Mouse (Mus musculus) frontal cortex, adult 2 months (tissue): ENCODE measurements around the gene Shroom4. TPM values are rescaled to one million over a fixed set of nuclear protein-coding genes. Genes with fewer than 3 reads are reported as not detected.

Experiments
- DNase-seq, 2 experiments: peaks; one replicate each; pipeline ENCODE4 v3.0.0; 2022; ENCODE audit warnings: low spot score in 1 of 2; ENCODE audit errors: extremely low spot score in 1 of 2
- polyA plus RNA-seq: library from polyadenylated mRNA; depleted of rRNA; stranded (reverse); fragments of >200 nt; gene quantifications from 2 replicates; pipeline ENCODE4 v1.2.3, GENCODE M21; 2012; rRNA removed

Shroom4 gene
- polyA plus RNA-seq, 1 experiment: 3.2 TPM

DNA sequence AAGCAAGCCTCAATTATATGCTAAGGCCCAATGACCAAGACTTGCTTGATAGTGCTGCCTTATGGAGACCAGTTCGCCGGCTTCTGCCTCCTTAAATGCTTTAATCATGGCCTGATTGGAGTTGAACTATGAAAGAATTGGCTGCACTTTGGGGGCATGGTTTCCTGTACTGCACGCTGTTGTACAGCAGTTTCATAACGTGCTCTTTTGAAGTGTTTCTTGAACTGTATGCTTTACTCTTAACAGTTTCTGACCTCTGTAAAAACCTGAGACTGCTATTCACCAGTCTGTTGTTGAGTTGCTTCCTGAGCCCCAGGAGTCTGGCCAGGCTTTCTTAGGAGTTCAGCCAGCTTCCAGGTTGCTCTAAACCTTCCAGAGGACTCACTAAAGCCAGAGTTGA, 90.8 kb downstream of the Shroom4 start:
- DNase-seq: no peak

DNA sequence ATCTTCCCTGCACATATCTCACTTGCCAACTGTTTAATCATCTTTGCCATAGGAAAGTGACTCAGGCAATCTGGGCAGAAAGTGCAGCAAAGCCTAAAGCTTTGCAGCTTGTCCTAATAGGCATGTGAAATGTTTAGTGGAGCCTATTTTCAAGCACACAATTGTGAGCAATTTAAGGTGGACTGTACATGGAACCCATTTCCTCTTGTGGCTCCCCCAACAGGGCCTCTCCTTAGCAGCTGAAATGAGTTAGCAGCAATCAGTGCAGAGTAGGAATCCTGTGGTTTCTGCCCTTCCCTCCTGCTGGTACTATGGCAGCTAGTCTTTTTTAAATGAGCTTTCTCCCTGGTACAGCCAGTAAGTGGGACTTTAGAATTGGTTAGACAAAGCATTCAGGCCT, 95.8 kb downstream of the Shroom4 start:
- no peak for DNase-seq

DNA sequence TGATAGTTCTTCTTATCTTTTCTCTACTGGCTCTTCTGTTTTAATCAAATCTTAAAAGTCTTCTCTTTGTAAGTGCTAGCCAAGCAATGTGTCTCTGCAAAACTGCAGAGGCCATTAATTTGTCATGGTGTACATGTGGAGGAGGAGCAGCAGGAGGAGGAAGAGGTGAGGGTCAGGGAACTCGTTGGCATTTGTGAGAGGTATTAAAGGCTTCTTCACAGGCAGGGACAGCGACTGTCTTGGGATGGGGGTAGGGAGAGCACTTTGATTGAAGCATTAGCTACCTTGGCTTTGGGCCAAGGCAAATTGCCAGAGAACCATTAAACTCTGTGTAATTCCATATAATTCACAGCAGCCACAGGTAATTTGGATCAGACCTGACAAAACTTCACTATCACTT, 96.7 kb downstream of the Shroom4 start:
- DNase-seq: no peak

DNA sequence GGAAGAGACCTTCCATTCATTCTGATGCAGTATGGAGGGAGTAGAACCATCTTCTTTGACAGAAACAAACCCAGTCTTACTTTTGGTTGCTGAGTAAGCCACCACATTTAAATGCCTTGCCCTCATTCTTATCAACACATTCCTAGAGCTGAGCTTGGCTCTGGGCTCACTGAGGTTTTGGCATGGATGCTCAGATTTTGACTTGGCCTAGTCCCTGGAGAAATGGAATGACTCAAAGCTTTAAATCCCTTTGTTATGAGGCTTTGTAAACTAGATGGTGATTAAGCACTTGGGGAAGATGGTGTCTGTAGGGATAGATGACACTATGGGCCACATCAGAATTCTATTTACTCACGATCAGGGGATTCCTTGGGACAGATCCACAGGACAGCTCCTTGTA, 102.2 kb downstream of the Shroom4 start:
- no peak for DNase-seq

DNA sequence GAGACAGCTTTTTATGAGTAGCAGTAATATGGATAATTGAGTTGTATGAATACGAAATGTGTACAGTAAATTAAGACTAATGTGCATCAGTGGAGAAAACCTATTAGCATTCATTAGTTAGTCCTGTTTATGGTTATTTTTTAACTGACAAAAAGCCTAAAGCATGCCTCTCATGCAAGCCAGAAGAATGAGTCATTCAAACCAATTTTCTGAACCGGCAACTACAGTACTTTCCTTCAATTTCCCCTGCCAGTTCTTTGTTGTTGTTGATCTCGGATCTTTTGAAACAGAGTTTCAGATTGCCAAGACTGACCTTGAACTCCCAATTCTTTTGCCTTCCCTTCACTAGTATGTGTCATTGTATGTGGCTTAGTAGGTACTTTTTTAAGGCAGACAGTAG, 117.6 kb downstream of the Shroom4 start:
- no peak for DNase-seq

DNA sequence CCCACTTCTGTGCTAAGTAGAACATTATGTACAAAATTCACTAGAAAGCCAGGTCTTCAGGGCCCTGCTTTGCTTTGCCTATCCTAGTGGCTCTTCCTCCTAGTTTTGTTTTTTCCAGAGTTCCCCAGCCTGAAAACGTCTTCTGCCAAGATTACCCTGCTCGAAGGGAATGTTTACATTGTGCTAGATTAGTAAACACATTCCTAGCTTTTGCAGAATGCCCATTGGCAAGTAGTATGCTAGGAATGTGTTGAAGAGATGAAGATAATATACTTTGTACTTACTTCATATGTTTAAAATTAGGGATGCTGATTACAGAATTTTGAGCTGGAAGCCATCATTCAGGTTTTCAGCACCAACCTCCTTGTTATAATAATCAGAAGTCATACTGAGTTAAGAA, 118.8 kb downstream of the Shroom4 start:
- no peak for DNase-seq

DNA sequence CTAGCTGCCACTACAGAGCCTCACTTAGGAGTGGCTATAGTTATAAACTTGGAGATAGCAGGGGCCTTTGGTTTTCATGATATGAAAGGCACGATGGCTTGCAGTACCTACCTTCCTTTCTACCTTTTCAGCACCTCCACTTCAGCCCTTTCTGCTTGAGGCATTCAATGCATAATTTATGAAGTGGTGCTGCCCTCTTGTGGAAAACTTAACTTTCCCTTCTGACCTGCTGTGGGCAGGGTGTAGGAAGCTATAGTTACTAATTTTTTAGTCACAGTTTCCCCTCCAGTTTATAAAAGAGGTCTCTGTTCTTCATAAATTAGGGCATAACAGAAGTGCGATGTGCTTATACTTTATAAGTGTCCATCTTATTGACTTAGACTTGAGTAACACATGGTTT, 123.3 kb downstream of the Shroom4 start:
- peak in 1 of 2 experiments; percentile 35 for DNase-seq

DNA sequence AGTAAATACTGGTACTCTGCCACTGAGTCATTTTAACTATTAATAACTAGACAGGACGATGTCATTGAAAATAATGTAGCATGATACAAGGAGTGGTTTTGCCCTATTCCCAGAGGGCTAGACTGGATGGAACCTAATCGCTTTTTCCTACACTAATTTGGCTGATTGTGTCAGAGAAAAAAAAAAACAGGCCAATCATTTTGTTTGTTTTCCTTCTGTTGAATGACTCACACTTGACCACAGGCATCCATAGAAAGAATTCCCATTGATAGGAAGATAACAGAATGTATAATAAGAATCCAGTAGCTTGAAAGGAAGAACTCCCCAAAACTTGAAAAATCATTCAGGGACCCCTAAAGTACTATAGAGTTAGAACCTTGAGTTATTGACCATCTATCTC, 137.0 kb downstream of the Shroom4 start:
- DNase-seq: no peak

DNA sequence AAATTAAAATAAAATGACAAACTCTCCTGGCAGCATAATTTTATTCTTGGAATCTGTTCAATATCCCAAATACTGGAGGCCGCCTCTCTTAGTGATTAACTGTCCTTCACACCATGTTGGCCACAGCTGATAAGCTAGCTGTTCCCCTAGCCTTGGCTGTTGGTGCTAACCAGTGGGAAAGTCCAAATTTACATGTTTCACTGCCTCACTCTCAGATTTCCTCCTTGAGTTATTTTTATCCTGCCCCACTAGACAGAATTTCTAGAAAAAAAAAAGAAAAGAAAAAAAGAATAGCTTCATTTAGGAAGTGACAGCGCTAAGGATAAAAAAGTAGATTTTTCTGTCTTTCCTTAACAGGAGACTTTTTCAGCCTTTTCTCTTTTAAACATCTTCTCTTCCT, 138.0 kb downstream of the Shroom4 start:
- no peak for DNase-seq

DNA sequence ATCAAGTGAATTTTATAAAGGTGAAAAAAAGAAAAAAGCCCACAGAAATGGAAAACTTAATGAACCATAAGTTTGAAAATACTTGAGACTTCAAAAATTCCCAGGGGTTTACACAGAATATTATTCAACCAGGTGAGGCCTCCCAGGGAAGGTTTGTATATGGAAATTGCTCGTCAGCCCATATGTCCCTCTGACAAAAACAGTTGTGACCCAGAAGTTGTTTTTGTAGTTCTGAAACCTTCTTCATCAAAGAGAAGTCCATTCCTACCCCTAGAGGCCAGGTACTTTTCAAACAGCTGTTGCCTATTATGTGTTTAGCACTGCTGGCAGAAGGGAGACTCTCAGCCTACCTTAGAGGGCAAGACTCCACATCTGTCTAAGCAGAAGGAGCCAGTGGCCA, 165.4 kb downstream of the Shroom4 start:
- no peak for DNase-seq

DNA sequence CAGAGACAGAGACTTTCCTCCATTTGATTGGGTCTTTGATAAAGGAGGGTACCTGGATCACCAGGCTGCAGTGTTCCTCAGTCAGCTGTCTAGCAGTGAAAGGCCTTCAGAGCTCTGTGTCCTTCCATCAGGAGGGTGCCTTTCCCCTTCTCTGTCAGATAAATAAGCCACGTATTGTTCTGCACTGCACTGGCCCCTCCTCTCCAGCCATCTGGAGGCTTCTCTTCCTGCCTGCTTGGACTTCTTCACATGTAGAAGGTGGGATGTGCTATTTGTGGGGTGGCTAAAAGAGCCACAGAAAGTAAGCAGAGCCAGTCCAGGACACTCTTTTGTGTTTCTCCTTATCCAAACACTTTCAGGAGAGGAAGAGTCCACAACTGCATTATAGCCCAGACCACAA, 174.9 kb downstream of the Shroom4 start:
- DNase-seq: no peak

DNA sequence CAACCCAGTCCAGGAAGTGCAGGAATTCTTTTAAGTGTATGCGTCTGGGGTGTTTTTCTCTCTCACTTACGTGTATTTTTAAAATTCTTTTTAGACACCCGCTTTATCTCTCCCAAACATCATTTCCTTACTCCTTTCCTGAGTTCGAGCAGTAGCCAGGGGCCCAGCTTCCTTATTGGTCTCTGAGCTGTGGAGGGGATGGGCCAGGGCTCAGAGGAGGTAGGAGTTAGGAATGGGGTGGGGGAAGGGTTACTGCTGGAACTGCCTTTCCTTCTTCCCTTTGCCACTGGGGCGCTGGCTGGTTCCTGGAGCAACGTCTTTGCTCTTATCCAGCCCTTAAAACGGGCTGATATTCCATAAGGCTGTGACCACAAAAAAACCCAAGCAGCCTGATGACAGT, 177.3 kb downstream of the Shroom4 start:
- no peak for DNase-seq

DNA sequence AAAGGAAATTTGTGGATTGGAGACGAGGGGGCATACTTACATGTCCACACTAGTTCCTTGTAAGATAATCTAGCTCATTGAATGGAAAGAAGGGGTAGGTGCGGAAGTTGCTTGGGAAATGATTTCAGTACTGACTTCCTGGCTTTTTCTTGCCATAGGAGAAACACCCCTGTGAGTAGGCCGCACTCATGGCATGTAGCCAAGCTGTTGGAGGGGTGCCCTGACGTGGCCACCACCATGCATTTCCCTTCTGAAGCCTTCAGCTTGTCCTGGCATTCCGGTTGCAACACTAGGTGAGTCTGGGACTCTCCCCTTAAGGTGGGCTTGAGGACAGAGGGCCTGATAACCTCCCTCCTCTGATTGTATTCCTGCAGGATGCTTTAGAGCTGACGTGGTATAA, 181.0 kb downstream of the Shroom4 start:
- DNase-seq: no peak

DNA sequence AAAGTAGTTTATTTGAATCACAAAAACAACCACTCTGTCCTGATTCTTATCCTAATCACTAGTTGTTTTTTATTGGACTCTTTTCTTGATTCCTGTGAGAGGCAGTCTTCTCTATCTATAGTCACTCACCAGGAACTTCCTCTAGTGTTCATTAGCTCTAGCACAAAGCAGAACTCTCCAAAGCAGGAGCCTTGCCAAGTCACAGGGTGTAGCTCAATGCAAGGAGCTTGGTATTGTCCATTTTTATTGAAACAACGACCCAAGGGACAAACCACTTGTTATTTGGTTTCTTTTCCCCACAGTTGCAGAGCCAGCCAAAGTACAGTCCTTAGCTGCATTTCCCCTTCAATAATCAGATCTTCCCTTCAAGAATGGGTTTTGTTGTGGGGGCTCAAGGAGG, 181.5 kb downstream of the Shroom4 start:
- no peak for DNase-seq

DNA sequence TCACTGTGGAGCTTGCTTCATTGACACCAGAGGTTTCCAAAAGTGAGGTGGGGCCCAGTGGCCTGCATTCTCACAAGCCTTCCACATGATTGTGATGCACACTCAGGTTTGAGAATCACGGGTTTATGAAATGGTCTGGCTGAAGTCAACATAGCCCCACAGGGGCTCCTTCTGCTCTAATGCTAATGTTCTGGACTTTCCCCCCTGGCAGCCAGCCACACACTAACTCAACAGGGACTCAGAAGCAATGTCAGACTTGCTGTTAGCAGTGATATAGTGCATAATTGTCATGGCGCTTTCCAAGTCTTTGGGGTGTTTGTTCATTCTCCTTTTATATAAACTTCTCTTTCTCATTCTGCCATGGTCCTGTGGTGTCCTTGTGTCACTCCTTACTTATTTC, 183.0 kb downstream of the Shroom4 start:
- no peak for DNase-seq

DNA sequence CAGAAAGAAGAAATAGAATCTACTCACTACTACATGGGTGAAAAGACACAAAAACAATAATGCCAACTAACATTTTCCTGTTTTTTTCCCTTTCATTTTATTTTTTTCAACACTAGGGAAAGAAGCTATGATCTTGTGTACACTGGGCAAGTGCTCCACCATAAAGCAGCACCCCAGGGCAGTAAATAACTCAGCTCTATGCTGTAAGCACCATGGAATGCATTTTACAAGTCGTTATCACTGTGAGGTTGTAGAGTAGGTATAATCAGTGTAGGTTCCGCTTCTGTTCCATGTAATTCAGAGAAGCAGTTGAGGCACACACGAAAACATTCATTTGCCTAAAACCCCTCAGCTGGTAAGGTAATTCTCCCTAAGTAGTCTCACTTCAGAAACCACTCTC, 194.5 kb downstream of the Shroom4 start:
- DNase-seq: no peak

DNA sequence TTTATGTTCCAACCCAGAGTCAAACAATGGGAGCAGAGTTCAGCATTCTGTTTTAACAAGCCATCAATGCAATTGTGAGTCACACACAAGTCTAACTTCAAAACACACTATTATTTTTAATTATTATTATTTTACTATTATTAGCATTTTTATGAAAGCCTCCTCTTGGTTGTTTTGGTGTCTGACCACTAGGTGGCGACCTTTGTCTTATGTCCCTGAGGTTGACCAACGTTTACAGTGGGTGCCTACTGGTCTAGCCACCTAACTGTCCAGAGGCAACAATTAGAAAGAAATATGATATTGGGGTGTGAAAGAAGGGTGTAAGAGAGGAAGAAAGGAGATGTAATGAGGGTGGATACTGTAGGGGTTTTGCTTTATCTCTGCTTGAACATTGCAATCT, 254.4 kb downstream of the Shroom4 start:
- peak in 1 of 2 experiments; percentile 26 for DNase-seq

DNA sequence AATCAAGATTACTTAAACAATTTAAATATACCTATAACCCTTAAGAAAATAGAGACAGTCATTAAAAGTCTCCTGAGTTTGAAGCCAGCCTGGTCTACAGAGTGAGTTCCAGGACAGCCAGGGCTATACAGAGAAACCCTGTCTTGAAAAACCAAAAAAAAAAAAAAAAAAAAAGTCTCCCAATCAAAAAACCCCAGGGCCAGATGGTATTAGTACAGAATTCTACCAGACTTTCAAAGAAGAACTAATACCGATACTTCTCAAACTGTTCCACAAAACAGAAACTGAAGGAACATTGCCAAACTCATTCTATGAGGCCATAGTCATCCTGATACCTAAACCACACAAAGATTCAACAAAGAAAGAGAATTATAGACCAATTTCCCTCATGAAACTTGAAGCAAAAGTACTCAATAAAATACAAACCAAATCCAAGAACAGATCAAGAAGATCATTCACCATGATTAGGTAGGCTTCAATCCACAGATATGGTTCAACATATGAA, 259.2 kb downstream of the Shroom4 start:
- no peak for DNase-seq

Other genes with a start within 250 kb of the Shroom4 start
- 22.7 and 25.6 TPM in 2 replicates for gene Nudt10, start 226.8 kb upstream of the Shroom4 start, polyA plus RNA-seq
- 0.28 and 0.32 TPM in 2 replicates for gene Bmp15, start 79.1 kb upstream of the Shroom4 start, polyA plus RNA-seq